Mouse (Mus musculus) heart, adult 2 months (tissue): Measurements from ENCODE around the gene Mrpl14. TPM values are rescaled to one million over a fixed set of nuclear protein-coding genes. Genes with fewer than 3 reads are reported as not detected.

ENCODE experiments used
- DNase-seq, 2 experiments: peaks; one replicate each; pipeline ENCODE4 v3.0.0; 2021
- H3K27ac ChIP-seq: fragments of 200-600 bp; 2 replicates; pipeline ENCODE4 v1.8.1; 2022
- H3K27me3 ChIP-seq: fragments of 200-500 bp; 2 replicates; pipeline ENCODE4 v1.6.1; 2012; ENCODE audit warnings: mild to moderate bottlenecking, low read length, inconsistent platforms, mixed read lengths; ENCODE audit not compliant: control insufficient read depth, insufficient read depth
- H3K36me3 ChIP-seq: fragments of 200-500 bp; 2 replicates; pipeline ENCODE4 v1.6.1; 2012; ENCODE audit warnings: low read length, inconsistent platforms; ENCODE audit not compliant: control insufficient read depth, insufficient read depth
- H3K4me1 ChIP-seq: fragments of 200-500 bp; 2 replicates; pipeline ENCODE4 v1.6.1; 2011; ENCODE audit warnings: low read length; ENCODE audit not compliant: control insufficient read depth, insufficient read depth
- H3K4me3 ChIP-seq: fragments of 200-600 bp; 2 replicates; pipeline ENCODE4 v1.8.1; 2022
- H3K79me2 ChIP-seq: fragments of 200-500 bp; replicated peaks from 2 replicates; pipeline ENCODE4 v1.6.1; 2012; ENCODE audit warnings: mild to moderate bottlenecking, inconsistent platforms, low read length, moderate library complexity, mixed read lengths; ENCODE audit not compliant: control insufficient read depth, insufficient read depth
- H3K9ac ChIP-seq: fragments of 200-500 bp; 2 replicates; pipeline ENCODE4 v1.6.1; 2012; ENCODE audit warnings: low read depth, mild to moderate bottlenecking, control low read depth, inconsistent platforms, low read length, mixed read lengths
- CTCF ChIP-seq: fragments of 200-600 bp; IDR thresholded peaks from 2 replicates; pipeline ENCODE4 v1.8.1; 2022; ENCODE audit warnings: antibody characterized with exemption, mild to moderate bottlenecking, moderate library complexity
- EP300 ChIP-seq: fragments of 200-500 bp; IDR thresholded peaks from 2 replicates; pipeline ENCODE4 v1.6.1; 2011; ENCODE audit warnings: low read depth, low read length, control low read depth; ENCODE audit not compliant: insufficient read depth
- POLR2A ChIP-seq: fragments of 200-500 bp; IDR thresholded peaks from 2 replicates; pipeline ENCODE4 v1.6.1; 2011; ENCODE audit warnings: mild to moderate bottlenecking, low read depth, low read length, control low read depth; ENCODE audit not compliant: insufficient read depth
- WGBS: fragments of 180-500 bp; shearing (Covaris S2); methylation state at CpG from one replicate; pipeline ENCODE4 v1.1.7; 2018; 5-methylcytosine and 5-hydroxymethylcytosine counted together
- intact Hi-C: fragments of 180-260 bp; cut with DNase I; formaldehyde crosslinking; loops from one replicate; pipeline ENCODE4 v1.15.1; 2025
- polyA plus RNA-seq: library from polyadenylated mRNA; depleted of rRNA; stranded (reverse); fragments of >200 nt; gene quantifications from 2 replicates; pipeline ENCODE4 v1.2.3, GENCODE M21; 2012; rRNA removed
- total RNA-seq, 2 experiments: library from RNA; stranded (reverse); gene quantifications; 2 replicates each; pipeline ENCODE4 v1.2.3; 2021

Gene Mrpl14
- total and polyA plus RNA-seq, 3 experiments: 149 to 170 (median 161) TPM

DNA sequence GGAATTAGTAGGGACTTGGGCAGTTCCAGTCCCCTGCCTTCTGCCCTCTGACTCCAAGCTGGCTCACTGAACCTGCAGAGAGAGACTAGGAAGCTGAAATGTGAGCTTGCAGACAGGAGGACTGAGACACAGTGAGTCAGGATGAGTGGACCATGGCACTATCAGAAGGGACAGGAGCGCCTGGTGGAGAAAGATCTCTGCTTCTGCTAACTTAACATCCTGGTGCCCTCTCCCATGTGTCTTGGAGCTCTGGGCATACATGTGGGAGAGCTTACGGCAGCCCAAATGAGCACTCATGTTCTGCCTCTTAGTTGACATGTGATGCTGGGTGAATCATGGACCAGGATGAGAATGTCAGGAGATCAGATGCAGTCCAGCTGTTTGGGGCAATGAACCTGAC is 59.5 kb downstream of the Mrpl14 start:
- no peak overlapping the region for H3K4me3 ChIP-seq
- 93% methylated on average over 2 of the region's 2 CpGs for WGBS
- peaks cover 7% of the 10 kb centered on the region; the same call in 1 of the 2 replicates for H3K4me1 ChIP-seq
- intact Hi-C loops: loop anchor here (5.0 kb wide), 1 partner anchor 102 kb away; no protein-coding TSS in a partner anchor
- TF ChIP-seq CTCF (no peak), POLR2A (no peak), EP300 (no peak)
- no peaks in the 10 kb centered on the region for H3K27me3 ChIP-seq
- H3K27ac ChIP-seq: no peak overlapping the region
- H3K79me2 ChIP-seq: no peaks in the 10 kb centered on the region
- no peak for DNase-seq
- H3K9ac ChIP-seq: no peak overlapping the region
- no peaks in the 10 kb centered on the region for H3K36me3 ChIP-seq

DNA sequence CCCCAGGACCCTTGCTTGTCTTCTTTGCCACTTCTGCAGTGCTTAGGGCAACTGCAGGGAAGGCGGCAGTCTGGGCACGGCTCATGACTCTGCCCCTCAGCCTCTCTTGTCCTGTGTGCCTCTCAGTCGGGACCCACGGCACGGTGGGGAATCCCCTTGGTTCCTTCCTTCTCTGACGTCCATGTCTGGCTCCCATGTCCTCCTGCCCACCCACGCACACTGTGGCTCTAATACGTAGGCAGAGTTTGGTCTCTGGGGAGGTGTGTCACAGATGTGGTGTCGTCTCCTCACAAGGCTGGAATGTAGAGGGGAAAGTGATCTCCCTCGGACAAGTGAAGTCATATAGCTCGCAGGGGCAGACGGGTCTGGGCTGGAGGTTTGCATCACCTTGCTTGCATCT is 60.6 kb downstream of the Mrpl14 start:
- Histone ChIP-seq H3K4me1 (peaks cover 7% of the 10 kb centered on the region; the same call in 1 of the 2 replicates), H3K9ac (no peak overlapping the region), H3K27me3 (no peaks in the 10 kb centered on the region), H3K79me2 (no peaks in the 10 kb centered on the region), H3K4me3 (no peak overlapping the region), H3K36me3 (no peaks in the 10 kb centered on the region), H3K27ac (no peak overlapping the region)
- intact Hi-C loops: loop anchor here (5.0 kb wide), 1 partner anchor 101 kb away; no protein-coding TSS in a partner anchor
- DNase-seq: no peak
- TF ChIP-seq CTCF: no peak
- TF ChIP-seq POLR2A: no peak
- TF ChIP-seq EP300: no peak
- WGBS: 31% methylated on average over 12 of the region's 12 CpGs

DNA sequence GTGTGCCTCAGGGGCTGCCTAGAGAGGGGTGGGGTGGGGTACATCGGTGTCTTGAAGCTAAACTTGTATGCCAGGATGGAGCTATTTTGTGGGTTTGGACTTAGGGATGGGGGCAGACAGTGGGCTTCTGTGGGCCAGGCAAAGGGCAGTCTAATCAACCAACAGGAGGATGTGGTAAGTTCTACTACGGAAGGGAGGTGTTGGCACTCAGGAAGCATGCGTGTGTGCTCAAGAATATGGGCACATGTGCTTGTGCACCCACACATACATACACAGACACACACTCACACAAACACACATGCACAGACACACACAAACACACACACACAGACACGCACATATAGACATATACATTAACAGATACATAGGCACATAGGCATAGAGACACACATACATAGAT is 61.2 kb downstream of the Mrpl14 start:
- Histone ChIP-seq H3K9ac (no peak overlapping the region), H3K27ac (no peak overlapping the region), H3K79me2 (no peaks in the 10 kb centered on the region), H3K27me3 (no peaks in the 10 kb centered on the region), H3K36me3 (no peaks in the 10 kb centered on the region), H3K4me3 (no peak overlapping the region), H3K4me1 (peaks cover 9% of the 10 kb centered on the region; the same call in 1 of the 2 replicates)
- no peak for DNase-seq
- WGBS: 77% methylated on average over 4 of the region's 4 CpGs
- intact Hi-C loops: loop anchor here (5.0 kb wide), 1 partner anchor 100 kb away; no protein-coding TSS in a partner anchor
- no peak for TF ChIP-seq EP300
- no peak for TF ChIP-seq POLR2A
- no peak for TF ChIP-seq CTCF

Other genes starting within 250 kb of the Mrpl14 start
- under 1 TPM in 1 of 2 experiments, not detected in 1; 0.16 TPM for gene Spats1, start 210.9 kb upstream of the Mrpl14 start, total RNA-seq
- gene Spats1, start 210.9 kb upstream of the Mrpl14 start, polyA plus RNA-seq: 0.38 TPM in 1 of 2 replicates, not detected in the other
- 10 to 100 TPM; 17.2 to 18.4 TPM for gene Aars2, start 179.5 kb upstream of the Mrpl14 start, total RNA-seq
- gene Aars2, start 179.5 kb upstream of the Mrpl14 start, polyA plus RNA-seq: 17.6 and 18.2 TPM in 2 replicates
- gene Tcte1, start 162.9 kb upstream of the Mrpl14 start, total RNA-seq: not detected
- gene Tcte1, start 162.9 kb upstream of the Mrpl14 start, polyA plus RNA-seq: 0.09 and 0.90 TPM in 2 replicates
- under 1 TPM in 1 of 2 experiments, not detected in 1; 0.07 TPM for gene Tmem151b, start 136.6 kb upstream of the Mrpl14 start, total RNA-seq
- 0.04 and 0.06 TPM in 2 replicates for gene Tmem151b, start 136.6 kb upstream of the Mrpl14 start, polyA plus RNA-seq
- 1 to 10 TPM; 1.1 TPM for gene Nfkbie, start 130.6 kb upstream of the Mrpl14 start, total RNA-seq
- 1.6 and 2.2 TPM in 2 replicates for gene Nfkbie, start 130.6 kb upstream of the Mrpl14 start, polyA plus RNA-seq
- 10 to 100 TPM; 23.4 to 24.0 TPM for gene Slc35b2, start 122.4 kb upstream of the Mrpl14 start, total RNA-seq
- 45.1 and 49.2 TPM in 2 replicates for gene Slc35b2, start 122.4 kb upstream of the Mrpl14 start, polyA plus RNA-seq
- gene Hsp90ab1, start 113.1 kb upstream of the Mrpl14 start, total RNA-seq: 1,000 to 10,000 TPM; 1,183 to 1,319 TPM
- 464 and 736 TPM in 2 replicates for gene Hsp90ab1, start 113.1 kb upstream of the Mrpl14 start, polyA plus RNA-seq
- gene Slc29a1, start 86.7 kb upstream of the Mrpl14 start, total RNA-seq: 10 to 100 TPM; 80.3 to 84.6 TPM
- 160 and 184 TPM in 2 replicates for gene Slc29a1, start 86.7 kb upstream of the Mrpl14 start, polyA plus RNA-seq
- gene Mymx, start 84.2 kb upstream of the Mrpl14 start, total RNA-seq: not detected
- not detected in 2 replicates for gene Mymx, start 84.2 kb upstream of the Mrpl14 start, polyA plus RNA-seq
- under 1 TPM in 1 of 2 experiments, not detected in 1; 0.59 TPM for gene Capn11, start 27.0 kb upstream of the Mrpl14 start, total RNA-seq
- gene Capn11, start 27.0 kb upstream of the Mrpl14 start, polyA plus RNA-seq: not detected in 2 replicates
- 10 to 100 TPM; 81.8 to 90.1 TPM for gene Tmem63b, start 583 bp downstream of the Mrpl14 start, total RNA-seq
- 122 and 154 TPM in 2 replicates for gene Tmem63b, start 583 bp downstream of the Mrpl14 start, polyA plus RNA-seq
- gene 1600014C23Rik, start 47.5 kb downstream of the Mrpl14 start, total RNA-seq: under 1 TPM in 1 of 2 experiments, not detected in 1; 0.66 TPM
- 0.88 TPM in 1 of 2 replicates, not detected in the other for gene 1600014C23Rik, start 47.5 kb downstream of the Mrpl14 start, polyA plus RNA-seq